Mouse (Mus musculus) neural tube, embryonic 10.5 days (tissue): ENCODE results near the gene Aph1a.
A peak's percentile ranks its signal among the peaks of the same experiment; 100 is the strongest.
"Not testable (repeated sequence)": the region's sequence is repeated elsewhere in the genome, so short reads cannot be mapped to it uniquely, and the experiment has no call there.

Source experiments
- DNase-seq: peaks from one replicate; pipeline ENCODE4 v3.0.0-alpha.2; 2017; ENCODE audit warnings: low spot score; ENCODE audit errors: extremely low spot score

Aph1a gene

GRCm38 (mm10) chr3:95916760-95917159, 23.0 kb downstream of the Aph1a start:
- DNase-seq: no peak

DNA sequence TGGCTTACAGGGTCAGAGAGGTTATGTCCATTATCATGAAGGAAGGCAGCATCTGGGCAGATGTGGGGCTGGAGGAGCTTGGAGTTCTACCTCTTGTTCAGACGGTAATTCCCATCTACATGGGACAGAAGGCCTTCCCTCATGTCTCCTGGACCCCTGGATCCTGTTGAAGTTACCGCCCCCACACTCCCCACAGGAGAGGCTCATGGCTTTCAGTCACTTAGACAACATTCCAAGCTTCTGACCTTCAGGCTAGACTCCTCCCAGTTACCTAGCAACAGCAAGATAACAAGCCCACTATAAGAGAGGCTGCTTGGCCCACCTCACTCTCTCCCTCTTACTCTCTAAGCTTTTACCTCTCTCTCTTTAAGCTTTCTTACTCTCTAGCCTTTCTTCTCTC, 26.8 kb downstream of the Aph1a start:
- DNase-seq: not testable (repeated sequence)

DNA sequence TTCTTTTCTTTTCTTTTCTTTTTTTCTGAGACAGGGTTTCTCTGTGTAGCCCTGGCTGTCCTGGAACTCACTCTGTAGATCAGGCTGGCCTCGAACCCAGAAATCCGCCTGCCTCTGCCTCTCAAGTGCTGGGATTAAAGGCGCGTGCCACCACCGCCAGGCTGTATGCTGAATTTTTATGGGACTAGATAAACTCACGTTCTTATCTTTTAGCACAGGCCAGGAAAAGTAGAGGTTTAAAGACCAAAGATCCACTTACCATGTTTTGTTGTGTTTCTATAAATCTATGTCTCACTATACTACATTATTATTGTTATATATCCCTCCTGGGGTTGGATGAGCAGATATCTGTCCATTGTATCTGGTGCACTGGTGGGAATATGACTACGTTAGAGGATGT, 29.7 kb downstream of the Aph1a start:
- DNase-seq: not testable (repeated sequence)

GRCm38 (mm10) chr3:95924185-95924584, 30.4 kb downstream of the Aph1a start:
- no peak for DNase-seq

DNA sequence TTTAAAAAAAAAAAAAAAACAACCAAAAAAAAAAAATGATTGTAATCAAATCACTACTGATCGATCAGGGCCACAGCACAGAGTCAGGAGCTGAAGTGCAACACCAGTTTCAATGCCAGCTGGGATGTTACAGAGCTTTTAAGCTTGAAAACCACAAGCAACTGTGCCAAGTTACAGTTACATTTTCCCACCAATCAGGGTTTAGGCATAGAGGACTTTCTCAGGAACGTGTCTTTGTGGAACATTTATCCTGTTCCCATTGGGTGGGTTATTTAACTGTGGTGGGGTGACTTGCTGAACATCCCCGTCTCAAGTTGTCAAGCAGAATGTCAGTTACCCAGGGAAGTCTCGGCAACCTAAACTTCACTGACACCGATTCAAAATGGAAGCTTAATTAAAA, 31.3 kb downstream of the Aph1a start:
- no peak for DNase-seq

- DNase-seq: no peak
These were observed 34.5 kb downstream of the Aph1a start for GRCm38 (mm10) chr3:95928261-95928657.

DNA sequence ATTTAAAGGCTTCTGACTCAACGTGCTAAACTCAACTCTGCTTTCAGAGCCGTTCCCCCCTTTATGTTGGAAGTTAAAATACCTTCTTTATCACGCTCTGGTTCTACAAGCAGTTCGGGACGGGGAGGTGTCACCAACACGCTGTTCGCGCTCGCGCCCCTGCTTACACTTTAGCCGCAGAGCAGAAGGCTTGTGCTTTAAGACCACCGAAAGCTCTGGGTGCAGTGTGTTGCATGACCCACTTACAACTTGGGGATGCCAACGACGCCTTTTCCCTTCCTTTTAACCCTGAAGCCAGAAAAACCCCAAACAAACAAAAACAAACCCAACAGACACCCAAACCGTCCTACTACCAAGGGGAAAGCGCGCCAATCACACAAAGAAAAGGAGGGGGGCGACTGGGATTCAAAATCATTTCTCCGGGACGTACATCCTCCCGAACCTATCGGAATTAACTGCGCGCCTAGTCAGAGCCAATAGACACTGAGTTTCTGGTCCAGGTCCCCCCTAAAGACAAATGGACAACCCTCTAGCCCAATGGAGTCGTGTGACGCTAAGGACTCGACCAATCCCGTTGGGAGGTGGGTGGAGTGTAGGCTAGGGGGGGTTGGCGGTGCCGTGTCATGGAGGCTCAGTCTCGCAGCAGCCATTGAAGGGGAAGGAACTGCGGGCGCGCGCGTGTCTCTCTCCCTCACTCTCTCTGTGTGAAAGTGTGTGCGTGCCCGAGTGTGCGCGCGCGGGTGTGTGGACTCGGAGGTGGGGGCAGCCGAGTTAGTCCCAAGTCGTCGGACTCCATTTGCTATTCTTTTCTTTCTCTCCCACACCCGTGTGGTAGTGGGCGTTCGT, 35.1 kb downstream of the Aph1a start, which contains the start of gene Anp32e:
Gene Anp32e (plus strand): TSS at position 589 of the 846 bp plus-strand sequence.
- DNase-seq: peak; percentile 94

- peak; percentile 73 for DNase-seq
These were observed 36.1 kb downstream of the Aph1a start for GRCm38 (mm10) chr3:95929581-95930470.

GRCm38 (mm10) chr3:95930471-95930789, 36.7 kb downstream of the Aph1a start:
- no peak for DNase-seq

GRCm38 (mm10) chr3:95931471-95931870, 37.7 kb downstream of the Aph1a start:
- no peak for DNase-seq

- no peak for DNase-seq
These were observed 38.4 kb downstream of the Aph1a start for GRCm38 (mm10) chr3:95932157-95932556.

DNA sequence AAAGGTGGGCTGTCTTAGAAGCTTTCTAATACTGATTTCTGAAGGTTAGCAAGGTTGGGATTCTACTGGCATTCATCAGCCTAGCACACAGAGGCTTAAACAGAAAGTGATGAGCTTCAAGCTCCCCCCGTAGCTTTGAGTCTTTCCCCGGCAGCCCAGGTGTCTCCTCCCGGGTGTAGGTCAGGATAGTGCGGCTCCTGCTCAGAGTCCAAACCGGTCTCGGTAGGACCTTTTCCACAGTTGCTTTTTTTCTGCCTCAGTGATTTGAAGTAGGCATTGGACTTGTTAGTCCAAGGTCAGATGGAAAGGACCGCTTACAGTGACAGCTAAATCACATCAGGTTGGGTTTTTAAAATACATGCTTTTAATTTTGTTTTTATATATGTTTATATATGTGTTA, 38.8 kb downstream of the Aph1a start:
- no peak for DNase-seq

GRCm38 (mm10) chr3:95933111-95933750, 39.5 kb downstream of the Aph1a start:
- DNase-seq: no peak

DNA sequence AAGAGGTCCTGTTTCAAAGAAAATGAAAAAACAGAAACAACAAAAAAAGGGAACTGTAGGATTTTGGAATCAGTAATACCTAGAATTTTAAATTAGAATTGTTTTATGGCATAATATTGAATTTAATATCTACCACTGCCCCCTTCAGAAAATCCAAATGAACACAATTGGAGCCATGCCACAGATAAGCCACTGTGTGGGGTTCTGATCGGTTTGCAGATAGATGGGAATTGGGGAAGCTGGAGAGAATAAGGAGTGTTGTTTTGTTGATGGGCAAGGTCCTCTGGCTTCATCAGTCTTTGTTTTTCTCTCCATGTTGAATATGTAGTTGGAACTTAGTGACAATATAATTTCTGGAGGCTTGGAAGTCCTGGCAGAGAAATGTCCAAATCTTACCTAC, 40.7 kb downstream of the Aph1a start:
- DNase-seq: no peak

DNA sequence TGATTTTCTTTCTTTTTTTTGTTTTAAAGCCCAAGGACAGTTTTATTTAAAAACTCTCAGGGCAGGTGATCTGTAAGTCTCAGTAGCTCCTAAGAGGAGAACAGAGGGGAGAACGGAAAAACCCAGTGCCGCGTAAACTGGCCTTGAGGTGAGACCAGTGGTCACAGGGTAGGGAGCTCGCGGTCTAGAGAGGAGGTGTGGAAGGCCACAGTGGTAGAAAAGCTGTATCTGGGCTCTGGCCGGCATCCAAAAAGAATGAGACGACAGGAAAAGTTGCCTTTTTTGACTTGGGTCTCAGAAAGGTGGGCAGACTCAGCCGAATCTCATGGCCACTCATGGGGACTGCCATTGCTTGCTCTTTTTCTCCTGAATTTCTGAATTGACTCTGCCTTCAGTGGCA, 44.4 kb downstream of the Aph1a start:
- DNase-seq: no peak

- DNase-seq: no peak
These were observed 45.1 kb downstream of the Aph1a start for GRCm38 (mm10) chr3:95938835-95939234.

- DNase-seq: no peak
These were observed 49.0 kb downstream of the Aph1a start for GRCm38 (mm10) chr3:95942749-95943148.

DNA sequence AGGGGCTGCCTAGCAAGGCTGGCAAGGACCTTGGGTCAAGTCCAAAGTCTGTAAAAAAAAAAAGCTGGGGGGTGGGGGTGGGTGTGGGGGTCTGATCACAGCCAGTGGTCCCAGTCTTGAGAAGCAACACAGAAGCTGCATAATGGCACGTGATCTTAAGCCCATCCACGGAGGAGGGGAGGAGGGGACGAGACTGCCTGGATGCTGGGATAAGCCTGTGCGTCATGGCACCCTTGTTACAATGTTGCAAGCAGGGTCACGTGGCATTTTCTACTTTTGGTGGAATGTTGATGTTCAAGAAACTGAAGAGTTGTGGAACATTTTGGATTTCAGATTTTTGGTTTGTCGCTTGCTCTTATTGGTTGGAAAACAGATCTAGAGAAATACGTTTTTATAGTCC, 49.5 kb downstream of the Aph1a start:
- DNase-seq: no peak

DNA sequence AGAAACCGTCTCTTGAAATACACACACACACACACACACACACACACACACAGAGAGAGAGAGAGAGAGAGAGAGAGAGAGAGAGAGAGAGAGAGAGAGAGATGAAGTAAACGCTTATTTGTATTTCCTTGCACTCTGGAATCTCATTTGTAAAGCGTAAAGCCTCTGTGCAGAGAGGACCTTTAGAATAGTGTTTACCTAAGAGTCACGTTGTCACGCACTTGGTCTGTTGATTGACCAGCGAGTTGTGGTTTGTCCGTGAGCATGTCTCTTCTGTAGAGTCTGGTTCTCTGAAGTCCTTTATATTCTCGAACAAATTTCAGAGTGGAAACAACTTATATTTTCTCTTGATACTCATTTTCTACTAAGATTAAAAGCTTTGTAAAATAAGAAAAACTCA, 51.0 kb downstream of the Aph1a start:
- no peak for DNase-seq

DNA sequence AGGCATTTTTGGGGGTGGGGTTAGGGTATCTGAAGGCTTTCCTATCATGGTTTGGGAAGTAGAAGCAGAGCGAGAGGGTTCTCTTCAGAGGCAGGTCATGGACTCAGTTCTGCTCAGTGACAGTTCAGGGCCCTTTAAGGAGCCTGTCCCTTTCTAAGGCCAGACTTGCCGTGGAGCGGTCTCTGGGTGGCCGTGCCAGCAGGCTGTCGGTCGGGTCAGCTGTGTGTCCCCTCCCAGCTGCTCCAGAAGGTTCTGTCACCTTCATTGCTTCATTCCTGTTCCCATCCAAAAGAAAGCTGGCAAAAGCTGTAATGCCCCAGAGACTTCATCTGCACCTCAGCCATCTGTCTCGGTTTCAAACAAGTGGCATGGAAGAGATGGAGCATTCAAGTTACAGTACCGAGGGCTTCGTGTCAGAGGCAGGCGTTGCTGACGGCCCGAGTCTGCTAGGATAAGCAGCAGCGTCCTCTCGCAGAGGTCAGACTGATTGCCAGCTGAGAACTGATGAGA, 52.0 kb downstream of the Aph1a start:
- DNase-seq: no peak
